Mouse (Mus musculus) spleen, adult 2 months (tissue): ENCODE measurements around the gene Rcor1. TPM values are rescaled to one million over a fixed set of nuclear protein-coding genes. Genes with fewer than 3 reads are reported as not detected.

ENCODE experiments used
- DNase-seq, 2 experiments: peaks; one replicate each; pipeline versions ENCODE4 v3.0.0 to v3.0.0-alpha.2; 2012 to 2021; ENCODE audit warnings: low spot score in 2 of 2, low read depth in 1 of 2
- H3K27ac ChIP-seq: fragments of 200-500 bp; 2 replicates; pipeline ENCODE4 v1.5.1; 2012; ENCODE audit warnings: low read length, inconsistent platforms; ENCODE audit not compliant: insufficient read depth
- H3K27me3 ChIP-seq: fragments of 200-500 bp; 2 replicates; pipeline ENCODE4 v1.6.1; 2012; ENCODE audit warnings: mild to moderate bottlenecking, moderate library complexity, low read length, inconsistent platforms; ENCODE audit not compliant: control insufficient read depth, insufficient read depth
- H3K36me3 ChIP-seq: fragments of 200-500 bp; 2 replicates; pipeline ENCODE4 v1.6.1; 2012; ENCODE audit warnings: mild to moderate bottlenecking, low read length, inconsistent platforms; ENCODE audit not compliant: control insufficient read depth, insufficient read depth
- H3K4me1 ChIP-seq: fragments of 200-500 bp; 2 replicates; pipeline ENCODE4 v1.6.1; 2011; ENCODE audit warnings: inconsistent platforms; ENCODE audit not compliant: control insufficient read depth, insufficient read depth, insufficient read length
- H3K4me3 ChIP-seq: fragments of 200-500 bp; 2 replicates; pipeline ENCODE4 v1.5.1; 2011; ENCODE audit warnings: mild to moderate bottlenecking, inconsistent platforms; ENCODE audit not compliant: insufficient read depth, insufficient read length; ENCODE audit errors: extremely low read depth
- CTCF ChIP-seq: fragments of 200-500 bp; IDR thresholded peaks from 2 replicates; pipeline ENCODE4 v1.5.1; 2011; ENCODE audit warnings: mild to moderate bottlenecking, inconsistent platforms; ENCODE audit not compliant: insufficient read depth, insufficient read length, insufficient replicate concordance; ENCODE audit errors: extremely low read depth
- POLR2A ChIP-seq: fragments of 200-500 bp; IDR thresholded peaks from 2 replicates; pipeline ENCODE4 v1.6.1; 2011; ENCODE audit warnings: low read depth, low read length, inconsistent platforms
- WGBS: fragments of 180-500 bp; shearing (Covaris S2); methylation state at CpG from one replicate; pipeline ENCODE4 v1.1.7; 2018; 5-methylcytosine and 5-hydroxymethylcytosine counted together
- polyA plus RNA-seq: library from polyadenylated mRNA; depleted of rRNA; stranded (reverse); fragments of >200 nt; gene quantifications from 2 replicates; pipeline ENCODE4 v1.2.3, GENCODE M21; 2012

The Rcor1 gene
- polyA plus RNA-seq, 1 experiment: 7.8 TPM

- WGBS: 80% methylated on average over 3 of the region's 3 CpGs
- H3K36me3 ChIP-seq: no peaks in the 10 kb centered on the region
- no peak overlapping the region for H3K4me3 ChIP-seq
- H3K27me3 ChIP-seq: no peaks in the 10 kb centered on the region
- no peak overlapping the region for H3K27ac ChIP-seq
- no peaks in the 10 kb centered on the region for H3K4me1 ChIP-seq
- no peak for DNase-seq
- TF ChIP-seq POLR2A (no peak), CTCF (no peak)
These were observed 45.9 kb upstream of the Rcor1 start for GRCm38 (mm10) chr12:110993226-110993625.

- no peak overlapping the region for H3K4me3 ChIP-seq
- no peak overlapping the region for H3K27ac ChIP-seq
- H3K36me3 ChIP-seq: no peaks in the 10 kb centered on the region
- no peaks in the 10 kb centered on the region for H3K4me1 ChIP-seq
- DNase-seq: no peak
- no peaks in the 10 kb centered on the region for H3K27me3 ChIP-seq
- 68% methylated on average over 12 of the region's 12 CpGs for WGBS
- no peak for TF ChIP-seq POLR2A
- no peak for TF ChIP-seq CTCF
These were observed 44.5 kb upstream of the Rcor1 start for GRCm38 (mm10) chr12:110994666-110995065.

- TF ChIP-seq CTCF: no peak
- no peaks in the 10 kb centered on the region for H3K27me3 ChIP-seq
- DNase-seq: no peak
- no peaks in the 10 kb centered on the region for H3K36me3 ChIP-seq
- H3K4me1 ChIP-seq: no peaks in the 10 kb centered on the region
- H3K4me3 ChIP-seq: no peak overlapping the region
- H3K27ac ChIP-seq: no peak overlapping the region
- WGBS: 95% methylated on average over 11 of the region's 11 CpGs
These were observed 41.1 kb upstream of the Rcor1 start for GRCm38 (mm10) chr12:110998092-110998491.

GRCm38 (mm10) chr12:110999820-111000219 lies 39.3 kb upstream of the Rcor1 start:
- WGBS: 84% methylated on average over 2 of the region's 2 CpGs

GRCm38 (mm10) chr12:111000956-111001355 lies 38.2 kb upstream of the Rcor1 start:
- TF ChIP-seq CTCF (no peak), POLR2A (no peak)
- H3K27ac ChIP-seq: no peak overlapping the region
- no peaks in the 10 kb centered on the region for H3K27me3 ChIP-seq
- no peaks in the 10 kb centered on the region for H3K36me3 ChIP-seq
- H3K4me1 ChIP-seq: no peaks in the 10 kb centered on the region
- WGBS: 95% methylated on average over 7 of the region's 7 CpGs
- no peak overlapping the region for H3K4me3 ChIP-seq
- no peak for DNase-seq

More at GRCm38 (mm10) chr12:110999820-111000219, 39.3 kb upstream of the Rcor1 start:
- H3K36me3 ChIP-seq: no peaks in the 10 kb centered on the region
- DNase-seq: no peak
- no peak overlapping the region for H3K4me3 ChIP-seq
- H3K27me3 ChIP-seq: no peaks in the 10 kb centered on the region
- no peak overlapping the region for H3K27ac ChIP-seq
- H3K4me1 ChIP-seq: no peaks in the 10 kb centered on the region
- TF ChIP-seq CTCF (no peak), POLR2A (no peak)

GRCm38 (mm10) chr12:111004142-111004541 lies 35.0 kb upstream of the Rcor1 start:
- Histone ChIP-seq H3K4me1 (peaks cover 5% of the 10 kb centered on the region; the same call in 1 of the 2 replicates), H3K27me3 (no peaks in the 10 kb centered on the region), H3K4me3 (no peak overlapping the region), H3K36me3 (no peaks in the 10 kb centered on the region), H3K27ac (no peak overlapping the region)
- 76% methylated on average over 9 of the region's 9 CpGs for WGBS
- TF ChIP-seq CTCF (no peak), POLR2A (no peak)
- DNase-seq: no peak

GRCm38 (mm10) chr12:111005803-111006202 lies 33.3 kb upstream of the Rcor1 start:
- no peaks in the 10 kb centered on the region for H3K27me3 ChIP-seq
- DNase-seq: no peak
- no peak overlapping the region for H3K27ac ChIP-seq
- TF ChIP-seq CTCF (no peak), POLR2A (no peak)
- H3K4me3 ChIP-seq: no peak overlapping the region
- no peaks in the 10 kb centered on the region for H3K36me3 ChIP-seq
- peaks cover 5% of the 10 kb centered on the region; the same call in 1 of the 2 replicates for H3K4me1 ChIP-seq
- 87% methylated on average over 6 of the region's 6 CpGs for WGBS
